Mouse (Mus musculus): ENCODE results near the gene Zfp420.

DNA sequence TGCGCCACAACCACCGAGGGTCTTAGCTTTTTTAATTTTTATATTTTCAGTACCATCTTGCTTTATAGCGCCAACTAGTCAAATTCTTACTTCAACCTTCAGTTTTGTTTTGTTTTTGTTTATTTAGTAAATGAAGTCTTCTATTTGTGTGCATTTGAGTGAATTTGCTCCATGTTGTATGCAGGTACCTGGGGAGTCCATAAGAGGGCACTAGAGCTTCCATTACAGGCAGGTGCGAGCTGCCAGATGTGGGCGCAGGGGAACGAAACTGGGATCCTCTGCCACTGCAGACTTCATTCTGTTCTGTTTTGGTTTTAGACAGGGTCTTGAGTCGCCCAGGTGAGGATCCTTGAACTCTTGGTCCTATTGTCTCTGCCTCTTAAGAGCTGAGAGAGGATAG, 1.9 kb downstream of the Zfp420 start:
- no peak for TF ChIP-seq CTCF (IDR thresholded peaks at IDR 0.05; ENCODE audit: extremely low read depth, insufficient read depth, low read length)
- no peak for TF ChIP-seq POLR2A (IDR thresholded peaks at IDR 0.05; ENCODE audit: extremely low read depth, insufficient read depth, low read length)
